Mouse (Mus musculus) kidney, adult 8-10 months (tissue): ENCODE data around the gene Gm21981.
A peak's percentile ranks its signal among the peaks of the same experiment; 100 is the strongest.

Experiments used
- DNase-seq, 2 experiments: peaks; one replicate each; pipeline ENCODE4 v3.0.0; 2022

The Gm21981 gene

DNA sequence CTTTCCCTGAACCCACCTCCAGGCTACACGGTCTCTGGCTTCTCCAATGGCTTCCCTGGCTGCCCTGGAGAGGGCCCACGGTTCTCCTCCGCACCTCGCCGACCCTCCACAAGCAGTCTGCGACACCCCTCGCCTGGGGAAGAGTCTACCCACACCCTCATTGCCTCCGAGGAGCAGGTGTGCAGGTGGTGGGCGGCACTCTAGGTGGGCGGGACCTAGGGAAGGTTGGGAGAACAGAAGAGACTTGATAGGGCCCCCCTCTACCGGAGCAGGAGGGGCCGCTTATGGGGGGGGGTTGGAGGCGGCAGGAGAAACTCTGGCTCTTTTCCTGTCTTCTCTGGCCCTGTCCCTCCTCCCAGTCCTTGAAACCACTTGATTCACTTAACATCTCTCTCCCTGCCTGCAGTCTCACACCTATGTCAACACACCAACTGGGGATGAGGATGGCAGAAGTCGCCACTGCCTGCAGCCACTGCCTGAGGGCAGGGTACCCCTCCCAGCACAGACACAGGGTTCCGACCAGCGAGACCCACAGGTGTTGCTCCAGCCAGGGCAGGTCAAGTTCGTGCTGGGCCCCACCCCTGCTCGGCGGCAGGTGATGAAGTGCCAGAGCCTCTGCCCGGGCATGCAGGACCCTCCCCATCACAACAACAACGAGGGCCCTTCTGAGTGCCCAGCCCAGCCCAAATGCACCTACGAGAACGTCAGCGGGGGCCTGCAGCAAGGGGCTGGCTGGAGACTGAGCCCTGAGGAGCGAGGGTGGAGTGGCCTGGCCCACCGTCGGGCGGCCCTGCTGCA lies 8.5 kb upstream of the Gm21981 start:
- no peak for DNase-seq

DNA sequence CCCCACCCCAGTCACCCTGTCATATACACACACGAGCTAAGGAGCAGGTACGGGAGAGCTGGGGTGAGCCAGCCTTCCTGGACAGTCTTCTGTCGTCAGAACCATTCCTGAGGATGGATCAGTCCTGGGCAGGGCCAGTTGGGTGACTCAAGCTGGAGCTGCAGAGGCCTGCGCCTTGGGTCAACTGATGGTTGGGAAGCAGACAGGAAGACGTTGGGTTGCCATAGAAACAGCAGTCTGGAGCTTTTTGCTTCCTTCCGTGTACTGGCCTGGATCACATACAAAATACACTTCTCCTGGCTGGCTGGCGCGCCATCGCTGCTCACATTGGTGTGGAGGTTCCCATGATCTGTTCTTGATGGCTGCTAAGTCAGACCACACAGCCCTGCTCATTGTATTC lies 7.5 kb upstream of the Gm21981 start:
- DNase-seq: no peak

DNA sequence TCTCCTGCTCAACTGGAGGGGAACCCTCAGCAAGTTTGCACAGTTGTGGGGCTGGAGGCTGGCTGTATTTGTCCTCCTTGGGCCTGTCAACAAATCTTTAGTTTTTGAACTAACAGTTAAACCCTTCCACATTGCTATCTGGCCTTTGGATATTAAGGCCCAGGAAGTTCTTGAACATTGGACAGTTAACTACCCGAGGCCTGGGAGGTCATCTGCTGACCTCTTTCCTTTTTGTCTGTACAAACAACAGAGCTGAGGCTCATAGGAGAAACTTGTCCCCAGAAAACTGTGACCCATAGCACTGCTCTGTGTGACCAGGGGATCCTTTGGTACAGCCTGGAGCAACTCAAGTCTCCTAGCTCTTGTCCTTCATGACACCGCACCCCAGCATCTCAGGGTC lies 4.8 kb upstream of the Gm21981 start:
- peak in 1 of 2 experiments; percentile 42 for DNase-seq

DNA sequence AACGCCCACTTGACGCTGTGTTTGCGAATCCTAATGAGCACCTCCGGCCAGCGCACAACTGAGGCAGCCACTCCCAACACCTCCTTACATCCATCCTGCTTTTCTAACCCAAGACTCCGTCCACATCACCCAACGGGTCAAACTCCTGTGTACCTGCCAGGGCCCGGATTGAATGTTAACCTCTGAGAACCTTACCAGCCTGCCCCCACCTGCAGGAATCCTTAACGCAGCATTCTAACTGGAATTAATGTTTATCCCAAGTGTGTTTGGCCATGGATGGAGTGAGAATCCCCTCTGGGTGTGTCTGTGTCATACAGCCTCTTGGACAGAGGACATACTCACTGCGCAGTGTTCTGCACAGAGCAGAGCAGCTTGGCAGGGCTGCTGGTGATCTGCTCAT lies 3.9 kb upstream of the Gm21981 start:
- peak; percentile 85 to 88 for DNase-seq

DNA sequence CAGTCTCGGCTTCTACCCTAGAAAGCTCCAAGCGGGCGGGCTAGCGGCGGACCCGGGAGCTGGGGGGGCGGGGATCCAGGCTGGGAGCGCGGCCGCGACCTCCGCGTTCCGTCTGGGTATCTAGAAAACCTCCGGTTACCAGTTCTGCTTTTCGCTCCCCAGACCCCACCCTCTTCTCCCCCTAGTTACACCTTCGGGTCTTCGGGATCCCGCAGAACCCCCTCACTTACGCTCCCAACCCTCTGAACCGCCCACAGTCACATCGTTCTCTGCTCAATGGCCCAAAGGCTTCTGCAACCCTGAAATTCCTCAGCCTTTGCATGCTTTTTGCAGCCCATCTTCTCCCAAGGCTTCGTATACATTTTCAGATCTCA lies 1.1 kb upstream of the Gm21981 start:
- DNase-seq: no peak

DNA sequence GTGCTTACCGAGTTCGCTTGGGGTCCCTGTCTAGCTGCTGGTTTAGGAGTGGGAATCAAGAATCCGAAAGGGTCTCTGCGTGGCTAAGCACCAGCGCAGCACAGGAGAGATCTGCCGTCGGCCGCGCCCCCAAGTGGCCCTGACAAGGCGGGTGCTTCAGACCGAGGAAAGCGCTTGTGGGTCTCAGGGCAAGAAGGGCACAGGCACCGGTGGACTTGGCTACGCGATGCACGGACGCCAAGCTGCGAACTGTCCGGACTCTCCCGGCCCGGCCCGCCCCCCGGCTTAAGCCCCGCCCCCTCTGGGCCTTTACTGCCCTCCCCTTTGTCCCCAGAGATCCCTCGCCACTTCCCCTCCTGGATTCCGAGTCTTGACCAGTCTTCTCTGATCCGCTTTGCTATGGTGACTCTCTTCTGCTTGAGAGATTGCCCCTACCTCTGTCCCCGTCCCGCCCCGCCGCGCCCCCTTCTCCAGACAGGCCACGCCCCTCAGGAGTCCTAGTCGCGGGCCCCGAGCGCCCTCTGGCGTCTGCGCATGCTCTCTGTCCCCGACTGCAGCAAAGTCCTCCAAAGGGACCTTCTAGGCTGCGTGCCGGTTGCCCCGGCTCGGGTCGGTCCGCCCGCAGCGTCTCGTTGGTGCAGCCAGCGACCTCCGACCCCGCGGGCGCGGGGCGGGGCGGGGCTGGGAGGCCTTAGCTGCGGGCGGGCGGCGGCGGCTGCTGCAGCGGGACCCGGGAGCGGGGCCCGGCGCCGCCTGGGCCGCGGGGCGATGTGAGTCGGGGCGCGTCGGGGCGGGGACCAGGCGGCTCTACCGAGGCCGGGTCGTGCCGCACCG lies 465 bp upstream of the Gm21981 start, which contains the start of gene Prickle4:
Prickle4 (minus strand) TSS at position 234 of the 834 bp plus-strand sequence.
- peak; percentile 97 to 98 for DNase-seq

DNA sequence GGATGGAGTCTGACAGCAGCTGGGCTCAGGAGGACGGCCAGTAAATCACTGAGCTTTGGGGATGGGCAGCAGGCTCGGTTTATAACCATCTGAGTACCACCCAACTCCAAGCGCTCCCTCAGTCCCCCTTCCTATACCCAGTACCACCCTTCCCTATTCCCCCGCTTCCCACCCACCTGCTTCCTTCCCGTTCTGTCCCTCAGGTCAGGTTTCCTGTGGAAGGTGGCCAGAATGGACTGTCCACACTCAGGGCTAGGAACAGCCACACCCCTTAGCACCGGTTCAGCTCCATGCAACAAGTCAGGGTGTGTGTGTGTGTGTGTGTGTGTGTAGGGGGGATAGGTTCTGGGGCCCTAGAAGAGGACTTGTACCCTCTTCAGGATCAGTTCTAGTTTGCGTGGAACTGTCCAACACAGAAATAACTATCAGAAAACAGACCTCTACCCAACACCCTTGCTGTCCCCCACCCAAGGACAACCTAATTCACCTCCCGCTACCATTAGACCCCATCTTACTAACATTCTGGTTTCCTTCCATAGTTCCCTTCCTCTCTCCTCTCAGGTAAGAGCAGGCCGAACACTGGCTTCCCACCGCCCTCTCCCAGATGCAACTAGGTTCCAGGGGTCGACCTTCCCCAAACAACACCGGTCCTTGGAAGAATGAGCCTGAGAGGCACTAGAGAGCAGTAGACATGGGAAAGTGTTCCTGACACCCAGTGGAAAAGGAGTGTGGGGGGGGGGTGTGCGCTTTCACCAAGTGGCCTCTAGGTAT lies 399 bp downstream of the Gm21981 start:
- DNase-seq: no peak

DNA sequence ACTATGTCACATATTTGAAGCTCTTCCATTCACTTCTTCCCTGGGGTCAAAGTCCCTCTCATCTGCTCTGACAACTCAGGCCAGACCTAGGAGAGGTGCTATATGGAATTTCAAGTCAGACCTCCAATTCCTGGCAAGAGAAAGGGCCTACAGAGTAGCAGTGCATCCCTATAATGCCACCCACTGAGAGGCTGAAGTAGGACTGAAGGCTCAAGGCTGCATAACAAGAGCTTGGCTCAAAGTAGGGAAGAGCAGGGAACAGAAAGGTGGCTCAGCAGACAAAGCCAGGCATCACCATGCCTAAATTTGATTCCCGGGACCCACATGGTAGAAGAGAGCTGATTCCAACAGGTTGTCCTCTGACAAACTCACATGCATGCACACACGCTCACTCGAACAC lies 2.6 kb downstream of the Gm21981 start:
- no peak for DNase-seq

DNA sequence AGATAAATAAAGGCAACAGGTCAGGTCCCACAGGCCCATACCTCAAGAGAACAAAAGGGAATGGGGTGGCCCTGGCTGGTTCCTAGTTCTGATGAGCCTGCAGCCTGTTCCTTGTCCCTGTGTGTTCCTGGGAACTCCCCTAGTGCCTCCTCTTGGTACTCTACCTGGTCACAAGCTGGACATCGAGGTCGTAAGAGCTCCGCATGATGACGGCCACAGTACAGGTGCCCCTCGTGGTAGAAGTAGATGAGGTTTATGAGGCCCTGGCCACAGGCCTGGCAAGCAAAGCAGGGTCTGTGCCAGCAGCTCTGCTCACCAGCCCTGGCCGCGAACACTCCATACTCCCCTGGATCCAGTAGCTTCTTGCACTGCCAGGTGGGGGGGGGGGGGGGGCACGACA lies 4.4 kb downstream of the Gm21981 start:
- DNase-seq: no peak

DNA sequence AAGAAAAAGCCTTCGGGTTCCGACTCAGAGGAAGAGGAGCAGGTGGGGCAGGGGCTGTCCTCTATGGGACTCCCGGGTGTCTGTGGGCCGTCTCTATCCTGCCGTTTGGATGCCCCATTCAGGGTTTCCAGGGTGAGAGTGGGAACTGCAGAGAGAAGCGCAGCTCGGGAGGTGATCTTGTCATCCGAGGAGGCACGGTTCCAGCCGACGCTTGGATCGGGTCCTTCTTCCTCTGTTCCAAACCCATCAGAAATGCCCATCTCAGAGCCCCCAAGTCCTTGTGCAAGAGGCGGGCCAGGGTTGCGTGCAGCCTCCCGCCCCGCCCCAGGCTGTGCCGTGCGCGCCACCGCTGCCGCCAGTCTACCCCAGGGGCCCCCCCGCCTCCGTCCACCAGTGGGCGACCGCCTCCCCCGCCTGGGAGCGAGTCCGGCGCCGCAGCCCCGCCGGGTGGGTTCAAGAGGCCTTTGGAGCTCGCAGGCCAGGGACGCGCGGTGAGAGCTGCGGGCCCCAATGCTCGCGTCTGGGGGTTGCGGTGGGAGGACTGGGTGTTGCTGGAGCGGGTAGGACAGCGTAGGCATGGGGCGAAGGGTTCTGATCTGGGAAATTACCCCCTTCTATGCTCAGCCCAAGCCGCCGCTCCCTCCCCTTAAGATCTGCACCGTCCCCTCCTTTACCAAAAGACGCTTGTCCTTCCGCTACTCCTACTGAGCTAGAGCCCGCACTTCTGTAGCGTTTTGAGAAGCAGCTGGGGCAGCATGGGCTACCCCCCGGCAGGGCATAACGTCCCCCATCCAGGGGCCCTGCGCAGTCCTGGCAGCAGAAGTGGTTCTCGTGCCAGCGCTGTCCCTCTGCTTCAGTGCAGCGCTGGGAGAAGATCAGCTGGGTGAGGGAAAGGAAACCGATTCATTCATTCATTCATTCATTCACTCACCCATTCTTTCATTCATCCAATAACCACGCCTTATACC lies 5.4 kb downstream of the Gm21981 start, which contains the start of gene Frs3:
Frs3 (plus strand) TSS at position 423 of the 968 bp plus-strand sequence.
- peak in 1 of 2 experiments; percentile 46 for DNase-seq

DNA sequence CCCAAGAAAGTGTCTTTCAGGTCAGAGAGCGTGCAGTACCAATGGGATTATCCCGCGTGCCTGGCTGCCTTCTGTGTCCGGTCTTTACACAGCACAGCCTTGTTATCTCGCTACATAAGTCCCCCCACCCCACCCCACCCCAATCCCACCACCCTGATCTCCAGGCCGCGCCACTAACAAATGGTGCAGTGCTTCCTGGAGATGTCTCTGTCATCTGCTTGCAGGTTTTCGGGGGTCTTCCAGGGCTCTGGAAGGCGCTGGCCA lies 6.0 kb downstream of the Gm21981 start, which contains the start of gene Tomm6:
Tomm6 (minus strand) TSS at position 43 of the 264 bp plus-strand sequence.
- no peak for DNase-seq

DNA sequence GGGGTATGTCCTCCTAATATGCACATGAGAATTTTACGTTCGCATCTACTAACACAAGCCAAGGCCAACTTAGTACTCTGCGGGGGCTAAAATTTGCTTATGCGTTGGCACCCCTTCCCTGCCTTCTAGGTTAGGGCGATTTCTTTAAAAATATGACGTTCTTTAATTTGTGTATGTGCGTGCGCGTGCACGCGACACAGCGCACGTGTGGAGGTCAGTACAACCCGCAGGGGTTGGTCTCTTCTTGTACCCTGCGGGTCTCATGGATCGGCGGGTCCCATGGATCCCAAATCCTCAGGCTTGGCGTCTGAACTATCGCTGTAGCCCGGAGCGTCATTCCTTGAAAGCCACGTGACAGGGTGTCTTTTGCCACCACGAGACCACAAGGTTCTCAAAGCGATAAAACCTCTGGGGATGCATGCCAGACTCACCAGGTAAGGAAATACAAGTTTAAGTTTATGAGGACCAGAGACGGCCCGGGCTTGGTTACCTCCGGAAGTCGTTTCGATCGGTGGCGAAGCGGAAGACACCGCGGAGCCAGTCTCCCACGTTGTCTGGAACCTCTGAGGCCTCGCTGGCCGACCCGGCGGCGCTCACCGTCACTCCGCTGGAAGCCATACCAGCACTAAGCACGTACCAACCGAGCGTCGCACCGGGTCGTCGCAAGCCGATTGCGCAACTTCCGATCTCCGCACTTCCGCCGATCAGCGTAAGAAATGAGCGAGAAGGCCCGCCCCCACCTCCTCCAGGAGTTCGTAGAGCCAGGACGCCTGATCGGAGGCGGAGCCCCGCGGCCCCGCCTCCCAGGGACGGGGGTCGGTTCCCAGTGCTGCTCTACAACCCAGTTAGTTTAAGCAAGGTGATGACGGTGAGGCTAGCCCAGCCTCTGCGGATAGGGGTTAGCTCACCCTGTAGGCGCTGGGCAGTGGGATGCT lies 6.6 kb downstream of the Gm21981 start:
- DNase-seq: peak; percentile 96

DNA sequence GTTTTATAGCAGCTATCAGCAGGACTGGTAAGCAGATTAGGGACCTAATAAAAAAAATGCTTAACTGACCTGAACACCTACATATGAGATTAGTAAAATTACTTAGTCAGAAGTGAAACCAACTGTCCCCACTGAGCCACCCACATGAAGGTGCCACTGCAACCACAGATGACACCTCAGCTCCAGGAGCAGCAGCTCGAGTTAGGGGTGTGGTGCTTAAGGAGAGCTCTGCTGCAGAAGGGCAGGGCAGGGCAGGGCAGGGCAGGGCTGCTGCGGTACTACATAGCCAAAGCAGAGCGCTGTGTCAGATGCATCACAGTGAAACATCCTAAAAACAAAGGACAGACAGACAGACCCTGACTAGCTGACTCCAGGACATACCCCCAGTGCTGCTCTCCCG lies 11.4 kb downstream of the Gm21981 start:
- no peak for DNase-seq

DNA sequence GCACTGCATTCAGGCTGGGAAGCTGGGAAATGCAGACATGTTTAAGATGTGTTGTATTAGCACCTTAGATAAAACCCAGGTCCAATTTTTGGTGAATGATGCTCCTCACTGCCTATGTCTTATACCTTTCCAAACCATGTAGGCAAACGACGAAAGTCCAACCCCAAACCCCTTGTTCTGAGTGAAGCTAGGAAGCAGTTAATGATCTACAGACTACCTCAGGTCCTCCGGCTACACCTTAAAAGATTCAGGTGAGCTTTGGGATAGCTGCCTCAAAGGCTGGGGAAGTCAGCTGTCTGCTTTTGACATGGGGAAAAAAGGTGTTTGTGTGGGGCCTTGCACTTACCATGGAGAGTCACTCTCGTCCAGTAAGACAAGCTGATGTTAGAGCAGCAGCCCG lies 15.6 kb downstream of the Gm21981 start:
- DNase-seq: no peak

DNA sequence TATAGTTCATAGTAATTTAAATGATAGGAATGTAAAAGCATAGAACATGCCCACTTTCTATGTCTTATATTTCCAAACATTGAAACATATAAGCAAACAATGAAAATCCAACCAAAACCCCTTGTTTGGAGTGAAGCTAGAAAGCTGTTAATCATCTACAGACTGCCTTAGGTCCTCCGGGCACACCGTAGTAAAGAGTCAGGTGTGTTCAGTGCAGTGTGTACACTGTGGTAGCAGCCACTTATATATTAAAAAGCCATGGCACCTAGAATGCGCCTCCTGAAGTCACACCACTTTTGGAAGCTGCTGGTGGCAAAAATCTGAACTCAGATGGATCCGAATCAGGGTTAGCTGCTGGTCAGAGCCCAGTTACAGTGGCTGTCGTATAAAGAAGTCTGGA lies 16.0 kb downstream of the Gm21981 start:
- no peak for DNase-seq

DNA sequence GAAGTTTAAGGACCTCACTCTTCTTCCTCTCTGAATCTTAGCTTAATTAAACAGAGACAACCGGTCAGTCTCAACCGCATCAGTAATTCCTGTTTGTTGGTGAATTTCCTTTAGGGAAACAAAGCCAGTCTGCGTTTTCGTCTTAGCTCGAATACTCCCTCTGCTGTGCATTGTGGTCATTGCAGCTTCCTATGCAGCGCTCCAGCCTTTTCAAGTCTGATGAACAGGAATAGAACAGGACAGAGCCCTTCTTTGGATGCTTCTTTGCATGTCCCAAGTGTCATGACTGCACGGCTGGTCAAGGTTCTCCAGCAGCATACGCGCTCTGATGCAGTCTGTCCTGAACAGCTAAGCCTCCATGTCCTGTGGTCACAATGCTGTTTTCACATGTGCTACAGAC lies 17.7 kb downstream of the Gm21981 start:
- DNase-seq: peak in 1 of 2 experiments; percentile 83

DNA sequence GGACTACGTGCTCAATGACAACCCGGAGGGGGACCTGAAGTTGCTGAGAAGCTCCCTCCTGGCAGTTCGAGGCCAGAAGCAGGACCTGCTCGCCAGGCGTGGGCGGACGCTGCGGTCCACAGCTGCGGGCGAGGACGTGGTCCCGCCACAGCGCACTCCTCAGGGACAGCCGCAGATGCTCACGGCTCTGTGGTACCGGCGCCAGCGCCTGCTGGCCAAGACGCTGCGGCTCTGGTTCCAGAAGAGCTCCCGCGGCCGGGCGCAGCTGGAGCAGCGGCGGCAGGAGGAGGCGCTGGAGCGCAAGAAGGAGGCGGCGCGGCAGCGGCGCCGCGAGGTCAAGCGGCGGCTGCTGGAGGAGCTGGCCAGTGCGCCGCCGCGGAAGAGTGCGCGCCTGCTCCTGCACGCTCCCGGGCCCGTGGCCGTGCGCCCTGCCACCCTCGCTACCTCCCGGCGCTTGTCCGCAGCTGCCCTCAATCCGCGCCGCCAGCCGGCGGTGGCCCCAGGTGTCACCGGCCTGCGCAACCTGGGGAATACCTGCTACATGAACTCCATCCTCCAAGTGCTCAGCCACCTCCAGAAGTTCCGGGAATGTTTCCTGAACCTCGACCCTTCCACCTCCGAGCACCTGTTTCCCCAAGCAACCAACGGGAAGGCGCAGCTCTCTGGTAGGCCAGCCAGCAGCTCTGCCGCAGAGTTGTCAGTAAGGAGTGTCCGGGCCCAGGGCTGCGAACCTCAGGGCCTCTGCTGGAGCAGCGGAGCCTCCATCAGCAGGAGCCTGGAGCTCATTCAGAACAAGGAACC lies 21.7 kb downstream of the Gm21981 start:
- DNase-seq: peak; percentile 54 to 66

DNA sequence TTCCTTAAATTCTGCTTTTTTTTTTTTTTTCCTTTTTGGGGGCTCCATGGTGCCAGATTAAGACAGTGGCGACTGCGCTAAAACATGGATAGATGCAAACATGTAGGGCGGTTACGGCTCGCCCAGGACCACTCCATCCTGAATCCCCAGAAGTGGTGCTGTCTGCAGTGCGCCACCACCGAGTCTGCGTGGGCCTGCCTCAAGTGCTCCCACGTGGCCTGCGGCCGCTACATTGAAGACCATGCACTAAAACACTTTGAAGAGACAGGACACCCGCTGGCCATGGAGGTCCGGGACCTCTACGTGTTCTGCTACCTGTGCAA lies 22.3 kb downstream of the Gm21981 start:
- DNase-seq: no peak

DNA sequence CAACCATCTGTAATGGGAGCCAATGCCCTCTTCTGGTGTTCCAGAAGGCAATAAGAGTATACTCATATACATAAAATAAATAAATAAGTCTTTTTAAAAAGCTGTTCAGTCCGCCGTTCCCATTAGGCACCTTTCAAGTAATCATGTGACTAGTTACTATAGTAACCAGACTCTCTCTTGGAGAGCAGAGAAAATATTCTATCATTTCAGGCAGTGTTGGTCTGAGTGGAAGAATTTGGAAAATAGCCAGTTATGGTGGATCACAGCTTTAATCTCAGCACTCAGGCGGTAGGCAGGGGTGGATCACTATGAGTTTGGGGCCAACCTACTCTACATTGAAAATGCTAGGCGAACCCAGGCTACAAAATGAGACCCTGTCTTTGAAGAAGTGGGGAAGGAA lies 25.1 kb downstream of the Gm21981 start:
- no peak for DNase-seq

DNA sequence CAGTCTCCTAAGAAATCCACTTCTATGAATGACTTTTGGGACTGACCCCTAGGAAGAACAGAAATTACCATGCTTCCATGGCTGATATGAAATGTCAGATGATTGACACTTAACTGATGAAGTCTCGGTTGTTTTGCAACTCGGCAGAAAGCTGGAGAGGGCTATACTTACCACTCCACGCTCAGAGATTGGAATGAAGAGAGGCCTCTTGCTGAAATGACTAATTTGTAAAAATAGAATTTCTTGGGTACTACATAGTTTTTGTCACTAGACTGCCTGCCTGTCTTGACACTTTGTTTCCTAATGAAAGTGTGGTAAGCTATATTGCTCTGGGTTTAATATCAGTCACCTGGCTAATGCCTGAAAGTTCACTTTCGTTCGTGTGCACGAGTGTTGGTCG lies 29.8 kb downstream of the Gm21981 start:
- no peak for DNase-seq
